Comparison of ENCODE assay signal across 7 mouse cellular contexts in the genomic region with DNA sequence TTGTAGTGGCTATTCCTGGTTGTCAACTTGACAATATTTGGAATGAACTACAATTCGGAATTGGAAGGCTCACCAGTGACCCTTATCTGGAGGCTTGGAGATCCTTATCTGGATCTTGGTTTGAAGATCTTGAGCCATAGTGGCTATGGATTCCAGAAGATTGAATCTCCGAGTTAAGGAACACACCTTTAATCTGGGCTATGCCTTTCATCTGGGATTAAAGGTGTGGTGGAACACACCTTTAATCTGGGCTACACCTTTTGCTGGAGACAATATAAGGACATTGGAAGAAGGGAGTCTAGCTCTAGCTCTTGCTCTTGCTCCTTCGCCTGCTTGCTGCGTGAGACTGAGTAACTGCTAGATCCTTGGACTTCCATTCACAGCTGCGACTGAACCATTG. TPM values are rescaled to one million over a fixed set of nuclear protein-coding genes. Genes with fewer than 3 reads are reported as not detected.
A peak's percentile ranks its signal among the peaks of the same experiment; 100 is the strongest.
DNase-seq lines count a peak whose midpoint lies in the region; ATAC-seq lines count a peak whose summit lies in the region.
"Not testable (repeated sequence)": the region's sequence is repeated elsewhere in the genome, so short reads cannot be mapped to it uniquely, and the experiment has no call there.

A gene (plus strand): TSS at position 301 of the 400 bp plus-strand sequence.

- H3K36me3 ChIP-seq in forebrain, embryonic 12.5 days (replicated peaks); hindbrain, embryonic 16.5 days (ENCODE audit: control insufficient read depth, insufficient read depth, low read length); liver, embryonic 16.5 days (ENCODE audit: control insufficient read depth, insufficient read depth): not testable (repeated sequence)
- H3K36me3 ChIP-seq in heart, embryonic 10.5 days = peaks cover 10% of the 10 kb centered on the region

- not testable (repeated sequence) for H3K4me1 ChIP-seq in forebrain, embryonic 12.5 days; heart, embryonic 10.5 days; hindbrain, embryonic 16.5 days (ENCODE audit: control insufficient read depth, insufficient read depth, low read depth, low read length); liver, embryonic 16.5 days (ENCODE audit: control insufficient read depth, low read depth, low read length)

- H3K27ac ChIP-seq in forebrain, embryonic 12.5 days = peak within 1 kb of the TSS; percentile 98
- H3K27ac ChIP-seq in heart, embryonic 10.5 days = peak within 1 kb of the TSS; percentile 96
- peak within 1 kb of the TSS; percentile 96 for H3K27ac ChIP-seq in hindbrain, embryonic 16.5 days (ENCODE audit: low read depth, low read length)
- H3K27ac ChIP-seq in liver, embryonic 16.5 days (ENCODE audit: low read length) = peak within 1 kb of the TSS; percentile 94

- peak within 1 kb of the TSS; percentile 99 for H3K9ac ChIP-seq in forebrain, embryonic 12.5 days
- H3K9ac ChIP-seq in hindbrain, embryonic 16.5 days (ENCODE audit: low read depth, low read length) = peak within 1 kb of the TSS; percentile 90
- H3K9ac ChIP-seq in liver, embryonic 16.5 days (ENCODE audit: low read depth, low read length) = peak within 1 kb of the TSS; percentile 97

- not testable (repeated sequence) for H3K9me3 ChIP-seq in forebrain, embryonic 12.5 days; heart, embryonic 10.5 days; hindbrain, embryonic 16.5 days (ENCODE audit: control insufficient read depth, low read length); liver, embryonic 16.5 days (replicated peaks; ENCODE audit: control insufficient read depth, low read length)

- not testable (repeated sequence) for DNase-seq in adrenal gland, postnatal 4 days (ENCODE audit: low spot score in 2 of 2); heart, embryonic 10.5 days (ENCODE audit: low spot score); left cerebral cortex, adult 18-20 months (ENCODE audit: low spot score in 2 of 2)

- H3K4me3 ChIP-seq in forebrain, embryonic 12.5 days (replicated peaks) = peak within 1 kb of the TSS; percentile 96
- H3K4me3 ChIP-seq in heart, embryonic 10.5 days = peak within 1 kb of the TSS; percentile 98
- H3K4me3 ChIP-seq in hindbrain, embryonic 16.5 days (ENCODE audit: low read length) = peak within 1 kb of the TSS; percentile 83
- peak within 1 kb of the TSS; percentile 98 for H3K4me3 ChIP-seq in liver, embryonic 16.5 days (ENCODE audit: low read depth, low read length)

- not testable (repeated sequence) for ATAC-seq in forebrain, embryonic 12.5 days (ENCODE audit: low FRiP score); hindbrain, embryonic 16.5 days; liver, embryonic 16.5 days (ENCODE audit: low read depth); monocyte, adult 5-6 weeks (replicated peaks; ENCODE audit: insufficient number of reproducible peaks, low FRiP score, low TSS enrichment, poor library complexity, severe bottlenecking)

- H3K27me3 ChIP-seq in forebrain, embryonic 12.5 days; heart, embryonic 10.5 days (ENCODE audit: insufficient read depth, poor library complexity, severe bottlenecking); hindbrain, embryonic 16.5 days (replicated peaks; ENCODE audit: control insufficient read depth, insufficient read depth, low read length); liver, embryonic 16.5 days (ENCODE audit: control insufficient read depth, insufficient read depth, low read depth, low read length): not testable (repeated sequence)

- peak within 1 kb of the TSS; percentile 58 for H3K4me2 ChIP-seq in forebrain, embryonic 12.5 days
- H3K4me2 ChIP-seq in hindbrain, embryonic 16.5 days (ENCODE audit: low read length) = peak within 1 kb of the TSS; percentile 66
- H3K4me2 ChIP-seq in liver, embryonic 16.5 days (ENCODE audit: low read depth, low read length) = peak within 1 kb of the TSS; percentile 80

- no CpG with 5 or more reads among the region's 5 CpGs for WGBS in forebrain, embryonic 12.5 days
- WGBS in heart, embryonic 10.5 days = no CpG with 5 or more reads among the region's 5 CpGs
- no CpG with 5 or more reads among the region's 5 CpGs for WGBS in hindbrain, embryonic 16.5 days
- WGBS in liver, embryonic 16.5 days (ENCODE audit: insufficient replicate concordance) = no CpG with 5 or more reads among the region's 5 CpGs

RNA-seq across cellular contexts. Expression of the gene that starts here (rescaled TPM):
- total RNA-seq in adrenal gland, postnatal 4 days (2021) = 100 to 1,000 TPM; 144 to 156 TPM
- 300 and 313 TPM in 2 replicates for polyA plus RNA-seq in forebrain, embryonic 12.5 days (2016; fragmentation: Nextera tagmentation; extraction: Ambion mirVana)
- 193 and 223 TPM in 2 replicates for polyA plus RNA-seq in heart, embryonic 10.5 days (2016; fragmentation: Nextera tagmentation; extraction: Ambion mirVana)
- polyA plus RNA-seq in hindbrain, embryonic 16.5 days (2015; fragmentation: Nextera tagmentation; extraction: Ambion mirVana) = 217 TPM in 2 replicates
- total RNA-seq in left cerebral cortex, adult 18-20 months (2021) = 100 to 1,000 TPM; 101 TPM
- polyA plus RNA-seq in liver, embryonic 16.5 days (2015; fragmentation: Nextera tagmentation; extraction: Ambion mirVana) = 82.1 and 83.0 TPM in 2 replicates
- 239 to 354 TPM (median 242 TPM) in 3 replicates for total RNA-seq in monocyte, adult 5-6 weeks (2017)
